Mouse (Mus musculus) erythroblast, embryonic 14.5 days (primary cell): ENCODE results near the gene Vwa3b.

Experiments
- GATA1 ChIP-seq: IDR thresholded peaks from 2 replicates; pipeline ENCODE4 v1.6.1; 2012; ENCODE audit warnings: low read length, inconsistent platforms, mixed read lengths
- TAL1 ChIP-seq: IDR thresholded peaks from 3 replicates; pipeline ENCODE4 v1.6.1; 2012; ENCODE audit warnings: low read length, inconsistent platforms, mixed read lengths

DNA sequence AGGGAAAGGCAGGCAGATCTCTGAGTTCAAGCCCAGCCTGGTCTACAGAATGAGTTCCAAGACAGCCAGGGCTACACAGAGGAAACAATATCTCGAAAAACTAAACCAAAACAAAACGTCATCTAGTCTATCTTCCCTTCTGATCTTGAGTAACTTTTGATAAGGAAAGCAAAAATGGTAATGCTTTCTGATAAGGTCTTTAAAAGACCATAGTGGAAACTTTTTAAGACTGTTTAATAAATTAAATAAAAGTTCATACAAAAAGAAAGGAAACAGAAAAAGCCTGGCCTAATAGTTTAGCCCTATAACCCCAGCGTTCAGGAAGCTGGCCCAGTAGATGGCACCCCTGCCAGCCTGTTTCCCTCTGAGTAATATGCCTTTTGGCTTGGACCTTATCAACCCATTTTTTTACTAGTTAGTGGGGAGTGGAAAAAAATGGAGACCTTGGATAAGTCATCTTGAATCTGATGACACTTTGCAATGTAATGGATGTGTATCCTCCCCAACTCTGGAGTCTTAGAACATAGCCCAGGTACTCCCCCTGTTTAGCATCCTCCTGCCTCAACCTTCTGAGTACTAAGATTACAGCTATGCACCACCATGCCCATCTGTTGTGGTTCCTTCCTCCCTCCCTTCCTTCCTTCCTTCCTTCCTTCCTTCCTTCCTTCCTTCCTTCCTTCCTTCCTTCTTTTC lies 23.9 kb upstream of the Vwa3b start:
- TF ChIP-seq GATA1: no peak
- no peak for TF ChIP-seq TAL1
